Mouse (Mus musculus): ENCODE results near the gene Gm7247. TPM values are rescaled to one million over a fixed set of nuclear protein-coding genes. Genes with fewer than 3 reads are reported as not detected.
"Not testable (repeated sequence)": the region's sequence is repeated elsewhere in the genome, so short reads cannot be mapped to it uniquely, and the experiment has no call there.

The Gm7247 gene
- polyA plus RNA-seq, 1 experiment from 2014 or later = not detected

DNA sequence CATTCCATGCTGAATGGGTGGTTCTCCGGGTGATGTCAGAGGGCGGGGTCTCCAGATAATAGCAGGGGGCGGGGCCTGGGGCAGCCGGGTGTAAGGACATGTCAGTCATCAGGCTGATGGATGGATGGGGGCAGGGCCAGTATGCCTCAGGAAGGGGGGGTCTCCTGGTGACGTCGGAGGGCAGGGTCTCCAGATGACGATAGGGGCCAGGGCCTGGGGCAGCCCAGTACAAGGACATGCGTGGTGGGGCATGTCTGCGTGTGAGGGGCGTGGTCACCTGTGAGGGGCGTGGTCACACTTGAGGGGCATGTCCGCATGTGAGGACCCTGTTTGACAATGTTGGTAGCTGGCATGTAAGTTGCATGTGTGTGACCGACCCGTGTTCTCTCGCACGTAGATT, 73.0 kb downstream of the Gm7247 start:
- no peaks in the 10 kb centered on the region for H3K4me1 ChIP-seq
- no peak overlapping the region for H3K4me2 ChIP-seq
- ATAC-seq (ENCODE audit: extremely low read depth, insufficient number of reproducible peaks, low FRiP score, low TSS enrichment) = 0 out of 2 replicates have a peak, but pooled peaks have one; percentile 25
- no peak overlapping the region for H3K9ac ChIP-seq
- H3K27me3 ChIP-seq (replicated peaks) = no peaks in the 10 kb centered on the region
- H3K4me3 ChIP-seq = no peak overlapping the region
- peaks cover 22% of the 10 kb centered on the region for H3K9me3 ChIP-seq
- 88% methylated on average over 16 of the region's 16 CpGs for WGBS
- H3K27ac ChIP-seq (replicated peaks) = no peak overlapping the region
- H3K36me3 ChIP-seq = no peaks in the 10 kb centered on the region

DNA sequence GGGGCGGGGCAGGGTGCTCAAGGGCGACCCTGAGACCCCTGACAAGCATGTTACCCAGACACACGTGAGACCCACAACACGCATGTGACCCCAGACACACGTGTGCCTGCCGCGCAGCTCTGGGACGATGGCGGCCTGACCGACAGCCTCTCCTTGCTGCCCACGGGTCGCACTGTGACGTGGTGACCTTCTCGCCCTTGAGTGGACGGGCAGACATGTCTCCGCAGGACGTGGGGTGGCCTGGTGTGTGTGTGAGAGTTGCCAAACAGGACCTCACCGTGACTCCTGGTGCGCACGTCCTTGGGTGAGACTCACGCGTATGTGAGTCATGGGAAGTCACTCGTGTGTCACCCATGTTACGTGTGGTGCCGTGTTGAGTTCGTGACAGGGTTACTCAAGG, 73.5 kb downstream of the Gm7247 start:
- no peak for ATAC-seq (ENCODE audit: extremely low read depth, insufficient number of reproducible peaks, low FRiP score, low TSS enrichment)
- Histone ChIP-seq H3K4me1 (no peaks in the 10 kb centered on the region), H3K27me3 (replicated peaks) (no peaks in the 10 kb centered on the region), H3K36me3 (no peaks in the 10 kb centered on the region), H3K9me3 (peaks cover 22% of the 10 kb centered on the region), H3K4me3 (no peak overlapping the region), H3K4me2 (no peak overlapping the region), H3K27ac (replicated peaks) (no peak overlapping the region), H3K9ac (no peak overlapping the region)
- 94% methylated on average over 26 of the region's 26 CpGs for WGBS

DNA sequence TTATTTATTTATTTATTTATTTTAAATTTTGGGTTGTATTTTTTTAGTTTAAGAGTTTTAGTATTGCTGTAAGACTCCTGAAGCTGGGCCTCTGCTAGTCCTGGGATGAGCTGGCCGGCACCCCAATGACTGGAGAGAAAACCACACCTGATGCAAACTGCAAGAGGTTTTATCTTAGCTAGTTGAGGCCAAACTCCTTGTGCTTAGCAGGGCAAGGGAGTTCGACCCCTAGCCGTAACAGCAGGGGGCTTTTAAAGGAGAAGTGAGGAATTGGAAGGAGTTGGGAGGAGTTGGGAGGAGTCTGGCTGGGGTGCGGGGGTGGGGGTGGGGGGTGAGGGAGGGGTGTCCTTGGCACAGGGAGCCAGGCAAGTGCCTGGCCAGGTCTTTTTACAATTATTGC, 77.4 kb downstream of the Gm7247 start:
- Histone ChIP-seq H3K4me3 (no peak overlapping the region), H3K9me3 (peaks cover 22% of the 10 kb centered on the region), H3K4me1 (no peaks in the 10 kb centered on the region), H3K27ac (replicated peaks) (no peak overlapping the region), H3K36me3 (no peaks in the 10 kb centered on the region), H3K9ac (no peak overlapping the region), H3K4me2 (no peak overlapping the region), H3K27me3 (replicated peaks) (no peaks in the 10 kb centered on the region)
- ATAC-seq (ENCODE audit: extremely low read depth, insufficient number of reproducible peaks, low FRiP score, low TSS enrichment) = no peak
- 74% methylated on average over 4 of the region's 4 CpGs for WGBS

GRCm38 (mm10) chr14:51451557-51451956, 90.0 kb downstream of the Gm7247 start, which contains the start of gene Vmn2r89:
Vmn2r89 (plus strand) TSS chr14:51451857.
- not testable (repeated sequence) for H3K27ac ChIP-seq (replicated peaks); H3K9ac ChIP-seq; H3K27me3 ChIP-seq (replicated peaks); H3K4me3 ChIP-seq; H3K36me3 ChIP-seq; H3K4me1 ChIP-seq; H3K9me3 ChIP-seq; H3K4me2 ChIP-seq; ATAC-seq (ENCODE audit: extremely low read depth, insufficient number of reproducible peaks, low FRiP score, low TSS enrichment)
- WGBS = 68% methylated on average over 2 of the region's 2 CpGs

DNA sequence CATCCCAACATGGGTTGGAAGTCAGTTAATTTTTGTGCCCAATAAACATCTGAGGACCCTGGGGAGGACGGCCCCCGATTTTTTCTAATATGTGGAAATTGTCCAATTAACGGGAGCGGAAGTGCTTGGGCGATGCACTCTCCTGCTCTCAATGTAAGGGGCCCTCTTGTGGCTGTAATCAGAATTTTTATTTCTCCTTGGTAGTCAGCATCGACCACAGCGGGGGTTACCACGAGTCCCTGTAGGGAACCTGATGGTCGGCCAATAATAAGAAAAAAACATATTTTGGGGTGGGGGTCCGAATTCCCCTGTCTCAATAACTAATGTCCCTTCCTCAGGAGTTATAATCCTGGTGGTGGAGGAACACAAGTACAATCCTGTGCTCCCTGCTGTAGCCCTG, 118.7 kb downstream of the Gm7247 start:
- not testable (repeated sequence) for H3K27ac ChIP-seq (replicated peaks); H3K36me3 ChIP-seq; H3K27me3 ChIP-seq (replicated peaks); H3K4me1 ChIP-seq; H3K4me3 ChIP-seq; H3K9me3 ChIP-seq; H3K4me2 ChIP-seq; H3K9ac ChIP-seq; ATAC-seq (ENCODE audit: extremely low read depth, insufficient number of reproducible peaks, low FRiP score, low TSS enrichment)
- 80% methylated on average over 10 of the region's 10 CpGs for WGBS

DNA sequence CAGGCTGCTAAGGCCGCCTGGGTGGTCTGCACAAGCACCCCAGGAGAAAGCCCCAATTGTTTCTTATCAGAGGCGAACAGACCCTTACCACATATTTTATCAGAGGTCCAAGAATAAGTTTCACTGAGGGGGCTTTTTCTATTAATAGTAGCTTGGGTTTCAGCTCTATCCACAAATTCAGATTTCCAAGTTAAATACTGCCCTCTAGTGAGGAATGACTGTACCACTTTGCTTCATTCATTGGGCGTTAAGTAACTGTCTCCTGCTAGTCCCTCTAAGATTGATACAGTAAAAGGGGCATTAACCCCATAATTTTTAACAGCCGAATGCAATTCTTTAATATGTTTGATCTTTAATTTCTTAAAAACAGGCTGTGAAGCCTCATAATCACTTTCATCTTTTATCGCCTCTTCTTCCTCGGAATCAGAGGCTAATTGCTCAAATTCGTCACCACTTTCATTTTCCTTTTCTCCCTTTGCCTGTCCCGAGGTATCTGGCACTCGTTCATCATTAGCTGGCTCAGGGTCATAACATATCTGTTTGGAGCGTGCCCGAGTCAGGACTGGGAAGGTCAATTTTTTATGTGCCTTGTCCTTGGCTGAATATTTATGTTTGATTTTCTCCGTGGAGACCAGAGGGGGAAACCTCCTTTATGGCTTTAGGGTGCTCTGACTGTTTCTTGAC, 119.9 kb downstream of the Gm7247 start:
- H3K4me2 ChIP-seq, H3K4me3 ChIP-seq: not testable (repeated sequence)

GRCm38 (mm10) chr14:51482051-51482715, 120.6 kb downstream of the Gm7247 start:
- Histone ChIP-seq H3K4me2 (peak overlapping the region; percentile 20; the same call in 1 of the 2 replicates), H3K27me3 (replicated peaks) (no peaks in the 10 kb centered on the region), H3K27ac (replicated peaks) (no peak overlapping the region), H3K9me3 (no peaks in the 10 kb centered on the region), H3K4me1 (no peaks in the 10 kb centered on the region), H3K9ac (no peak overlapping the region), H3K4me3 (0 out of 2 replicates have a peak overlapping the region, but pooled peaks have one; percentile 9), H3K36me3 (no peaks in the 10 kb centered on the region)
- no peak for ATAC-seq (ENCODE audit: extremely low read depth, insufficient number of reproducible peaks, low FRiP score, low TSS enrichment)
- 79% methylated on average over 5 of the region's 5 CpGs for WGBS

More for the DNA sequence above, 119.9 kb downstream of the Gm7247 start:
- not testable (repeated sequence) for H3K27ac ChIP-seq (replicated peaks); ATAC-seq (ENCODE audit: extremely low read depth, insufficient number of reproducible peaks, low FRiP score, low TSS enrichment); H3K36me3 ChIP-seq; H3K27me3 ChIP-seq (replicated peaks); H3K9me3 ChIP-seq; H3K9ac ChIP-seq; H3K4me1 ChIP-seq
- 71% methylated on average over 12 of the region's 12 CpGs for WGBS

DNA sequence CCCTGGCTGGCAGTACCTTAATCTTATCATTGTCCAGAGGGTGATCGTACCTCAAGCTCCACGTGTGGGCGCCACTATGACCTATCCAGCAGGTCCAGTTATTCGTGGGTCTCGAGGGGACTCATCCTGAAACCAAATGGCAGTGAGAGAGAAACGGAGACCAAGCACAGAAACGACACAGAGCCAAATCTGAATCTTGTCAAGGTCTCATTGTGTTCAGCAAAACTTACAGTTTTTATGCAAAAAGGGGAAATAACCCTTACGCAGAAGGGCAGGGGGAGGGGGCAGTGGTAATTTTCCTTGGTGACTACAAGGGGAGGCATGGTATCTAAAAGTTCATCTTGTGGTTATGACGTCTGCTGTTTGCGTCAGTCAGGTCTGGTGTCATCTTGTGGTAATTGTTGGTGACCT, 121.4 kb downstream of the Gm7247 start:
- H3K9ac ChIP-seq; H3K4me3 ChIP-seq; H3K4me1 ChIP-seq; H3K4me2 ChIP-seq; H3K27me3 ChIP-seq (replicated peaks); H3K27ac ChIP-seq (replicated peaks); ATAC-seq (ENCODE audit: extremely low read depth, insufficient number of reproducible peaks, low FRiP score, low TSS enrichment); H3K9me3 ChIP-seq; H3K36me3 ChIP-seq: not testable (repeated sequence)
- WGBS = 71% methylated on average over 10 of the region's 10 CpGs

- Histone ChIP-seq H3K4me3 (no peak overlapping the region), H3K36me3 (no peaks in the 10 kb centered on the region), H3K4me2 (no peak overlapping the region), H3K9ac (no peak overlapping the region), H3K27me3 (replicated peaks) (no peaks in the 10 kb centered on the region), H3K4me1 (no peaks in the 10 kb centered on the region), H3K27ac (replicated peaks) (no peak overlapping the region), H3K9me3 (no peaks in the 10 kb centered on the region)
- no peak for ATAC-seq (ENCODE audit: extremely low read depth, insufficient number of reproducible peaks, low FRiP score, low TSS enrichment)
- 79% methylated on average over 1 of the region's 1 CpGs for WGBS
These were observed 122.1 kb downstream of the Gm7247 start for GRCm38 (mm10) chr14:51483671-51484070.

DNA sequence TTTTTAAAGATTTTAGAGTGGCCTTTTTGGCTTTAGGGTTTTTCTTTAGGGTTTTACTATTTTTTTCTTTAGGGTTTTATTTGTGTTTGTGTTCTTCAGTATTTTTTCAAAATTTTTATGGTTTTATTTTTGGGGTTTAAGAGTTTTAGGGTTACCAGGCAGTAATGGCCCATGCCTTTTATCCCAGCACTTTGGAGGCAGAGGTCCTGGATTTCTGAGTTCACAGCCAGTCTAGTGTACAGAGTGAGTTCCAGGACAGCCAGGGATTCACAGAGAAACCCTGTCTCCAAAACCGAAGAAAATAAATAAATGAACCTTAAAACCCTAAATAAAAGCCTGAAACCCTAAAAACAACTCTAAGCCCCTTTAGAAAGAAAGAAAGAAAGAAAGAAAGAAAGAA, 124.6 kb downstream of the Gm7247 start:
- Histone ChIP-seq H3K4me3 (no peak overlapping the region), H3K9me3 (no peaks in the 10 kb centered on the region), H3K36me3 (no peaks in the 10 kb centered on the region), H3K4me2 (no peak overlapping the region), H3K4me1 (no peaks in the 10 kb centered on the region), H3K27me3 (replicated peaks) (no peaks in the 10 kb centered on the region), H3K9ac (no peak overlapping the region), H3K27ac (replicated peaks) (no peak overlapping the region)
- ATAC-seq (ENCODE audit: extremely low read depth, insufficient number of reproducible peaks, low FRiP score, low TSS enrichment) = no peak
- 73% methylated on average over 1 of the region's 1 CpGs for WGBS

- H3K9me3 ChIP-seq = no peaks in the 10 kb centered on the region
- no peak for ATAC-seq (ENCODE audit: extremely low read depth, insufficient number of reproducible peaks, low FRiP score, low TSS enrichment)
- no peak overlapping the region for H3K4me2 ChIP-seq
- no peaks in the 10 kb centered on the region for H3K36me3 ChIP-seq
- H3K27ac ChIP-seq (replicated peaks) = no peak overlapping the region
- H3K27me3 ChIP-seq (replicated peaks) = no peaks in the 10 kb centered on the region
- no peaks in the 10 kb centered on the region for H3K4me1 ChIP-seq
- no peak overlapping the region for H3K9ac ChIP-seq
- no peak overlapping the region for H3K4me3 ChIP-seq
- WGBS = 72% methylated on average over 2 of the region's 2 CpGs
These were observed 134.2 kb downstream of the Gm7247 start for GRCm38 (mm10) chr14:51495781-51496180.

GRCm38 (mm10) chr14:51496955-51497354, 135.4 kb downstream of the Gm7247 start:
- H3K27me3 ChIP-seq (replicated peaks) = no peaks in the 10 kb centered on the region
- no peaks in the 10 kb centered on the region for H3K4me1 ChIP-seq
- H3K9ac ChIP-seq = no peak overlapping the region
- WGBS = 70% methylated on average over 1 of the region's 1 CpGs
- ATAC-seq (ENCODE audit: extremely low read depth, insufficient number of reproducible peaks, low FRiP score, low TSS enrichment) = no peak
- H3K4me3 ChIP-seq = no peak overlapping the region
- H3K4me2 ChIP-seq = no peak overlapping the region
- no peaks in the 10 kb centered on the region for H3K9me3 ChIP-seq
- H3K36me3 ChIP-seq = no peaks in the 10 kb centered on the region
- no peak overlapping the region for H3K27ac ChIP-seq (replicated peaks)
